Mouse (Mus musculus) intestine, embryonic 14.5 days (tissue): ENCODE data around the gene Olfr798. TPM values are rescaled to one million over a fixed set of nuclear protein-coding genes. Genes with fewer than 3 reads are reported as not detected.

Source experiments
- microRNA-seq: library from miRNA; unstranded; fragments of <30 nt; microRNA quantifications from one replicate; pipeline ENCODE4, GENCODE M21; 2016
- polyA plus RNA-seq: library from polyadenylated mRNA; unstranded; fragments of >200 nt; fragmentation: Nextera tagmentation; extraction: Ambion mirVana; gene quantifications from 2 replicates; pipeline ENCODE4 v1.2.1, GENCODE M21; 2014

Gene Olfr798
- polyA plus RNA-seq, 1 experiment from 2014 or later, result not detected

Small RNA genes lying within 50 kb of the gene (microRNA-seq; reads per million reads assigned to microRNA genes)
- gene Gm23252, result not detected

Other genes starting within 250 kb of the Olfr798 start
- gene Olfr784, start 243.9 kb downstream of the Olfr798 start, polyA plus RNA-seq, result 0.11 and 0.20 TPM in 2 replicates
- not detected in 2 replicates for gene Olfr785, start 222.5 kb downstream of the Olfr798 start, polyA plus RNA-seq
- not detected in 2 replicates for gene Olfr786, start 200.6 kb downstream of the Olfr798 start, polyA plus RNA-seq
- not detected in 2 replicates for gene Olfr787, start 166.1 kb downstream of the Olfr798 start, polyA plus RNA-seq
- gene Olfr788, start 156.9 kb downstream of the Olfr798 start, polyA plus RNA-seq, result not detected in 2 replicates
- not detected in 2 replicates for gene Olfr789, start 143.2 kb downstream of the Olfr798 start, polyA plus RNA-seq
- gene Olfr790, start 129.4 kb downstream of the Olfr798 start, polyA plus RNA-seq, result not detected in 2 replicates
- gene Olfr791, start 106.1 kb downstream of the Olfr798 start, polyA plus RNA-seq, result not detected in 2 replicates
- not detected in 2 replicates for gene Olfr792, start 88.8 kb downstream of the Olfr798 start, polyA plus RNA-seq
- not detected in 2 replicates for gene Olfr794, start 60.3 kb downstream of the Olfr798 start, polyA plus RNA-seq
- gene Olfr796, start 15.4 kb downstream of the Olfr798 start, polyA plus RNA-seq, result not detected in 2 replicates
- not detected in 2 replicates for gene Olfr799, start 9.6 kb upstream of the Olfr798 start, polyA plus RNA-seq
- not detected in 2 replicates for gene Olfr800, start 29.8 kb upstream of the Olfr798 start, polyA plus RNA-seq
- gene Olfr801, start 45.9 kb upstream of the Olfr798 start, polyA plus RNA-seq, result not detected in 2 replicates
- not detected in 2 replicates for gene Olfr802, start 60.2 kb upstream of the Olfr798 start, polyA plus RNA-seq
- gene Olfr803, start 66.4 kb upstream of the Olfr798 start, polyA plus RNA-seq, result not detected in 2 replicates
- not detected in 2 replicates for gene Olfr804, start 75.3 kb upstream of the Olfr798 start, polyA plus RNA-seq
- gene Olfr805, start 101.4 kb upstream of the Olfr798 start, polyA plus RNA-seq, result not detected in 2 replicates
- gene Olfr806, start 114.0 kb upstream of the Olfr798 start, polyA plus RNA-seq, result not detected in 2 replicates
- not detected in 2 replicates for gene Olfr807, start 129.9 kb upstream of the Olfr798 start, polyA plus RNA-seq
- gene Olfr808, start 137.5 kb upstream of the Olfr798 start, polyA plus RNA-seq, result not detected in 2 replicates
- not detected in 2 replicates for gene Olfr809, start 146.7 kb upstream of the Olfr798 start, polyA plus RNA-seq
- not detected in 2 replicates for gene Olfr810, start 167.0 kb upstream of the Olfr798 start, polyA plus RNA-seq
- gene Olfr811, start 176.5 kb upstream of the Olfr798 start, polyA plus RNA-seq, result not detected in 2 replicates
- not detected in 2 replicates for gene Olfr812, start 218.2 kb upstream of the Olfr798 start, polyA plus RNA-seq
- gene Olfr813, start 227.4 kb upstream of the Olfr798 start, polyA plus RNA-seq, result not detected in 2 replicates